Comparison of ENCODE assay signal across 9 mouse cellular contexts in the genomic region with DNA sequence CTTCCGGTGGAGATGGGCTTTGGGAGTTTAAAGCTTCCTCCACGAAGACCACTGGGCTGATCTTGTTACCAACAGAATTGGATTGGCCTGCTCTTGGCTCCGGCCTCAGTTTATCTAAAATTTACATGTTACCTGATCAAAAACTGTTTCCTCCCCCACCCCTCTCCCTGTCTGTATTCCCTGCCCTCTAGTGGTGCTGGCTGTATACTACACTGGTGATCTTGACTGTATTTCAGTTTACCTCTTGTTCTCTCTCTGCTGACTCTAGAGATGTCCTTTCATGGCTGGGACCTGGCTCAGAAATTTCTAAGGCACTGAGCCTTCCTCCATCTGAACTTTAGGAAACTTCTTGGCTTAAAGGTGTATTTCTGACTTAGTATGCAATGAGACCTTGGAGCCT. TPM values are rescaled to one million over a fixed set of nuclear protein-coding genes. Genes with fewer than 3 reads are reported as not detected.
A peak's percentile ranks its signal among the peaks of the same experiment; 100 is the strongest.
DNase-seq lines count a peak whose midpoint lies in the region; ATAC-seq and TF ChIP-seq lines count a peak whose summit lies in the region.
"Had no signal": no experiment of that assay in that cellular context is flagged by ENCODE, and none has a peak within 500 bp of the region (broad histone marks: within the 10 kb centered on the region; RNA-seq: fewer than 3 reads in every experiment).

No protein-coding gene starts in this region.

- no peak for ATAC-seq in forebrain, embryonic 15.5 days (replicated peaks)

- 5% methylated on average over 3 of the region's 3 CpGs for WGBS in liver, adult 2 months
- 9% methylated on average over 3 of the region's 3 CpGs for WGBS in forebrain, embryonic 15.5 days

- TF ChIP-seq CTCF in layer of hippocampus, adult 2 months (conservative IDR thresholded peaks at IDR 0.05) = peak; percentile 82
- TF ChIP-seq CTCF in liver, adult 2 months (IDR thresholded peaks at IDR 0.05; ENCODE audit: low read depth, low read length) = peak; percentile 60

- H3K36me3 ChIP-seq in liver, adult 2 months (ENCODE audit: control insufficient read depth, insufficient read depth, low read length) = peaks cover under 1% of the 10 kb centered on the region; the same call in 1 of the 2 replicates
- no peaks in the 10 kb centered on the region for H3K36me3 ChIP-seq in splenic B cell, adult 2 months (ENCODE audit: control insufficient read depth, insufficient read depth, low read length, poor library complexity, severe bottlenecking)
- no peaks in the 10 kb centered on the region for H3K36me3 ChIP-seq in forebrain, embryonic 15.5 days

- peaks cover 35% of the 10 kb centered on the region for H3K4me1 ChIP-seq in liver, adult 2 months (ENCODE audit: control insufficient read depth, insufficient read depth, low read length)
- peaks cover 46% of the 10 kb centered on the region for H3K4me1 ChIP-seq in forebrain, embryonic 15.5 days

- no peak for TF ChIP-seq POLR2A in liver, adult 2 months (IDR thresholded peaks at IDR 0.05; ENCODE audit: extremely low read depth, insufficient read depth, low read length)

- H3K27ac ChIP-seq in layer of hippocampus, adult 2 months = peak overlapping the region; percentile 97; the same call in 1 of the 2 replicates
- peak overlapping the region; percentile 99 for H3K27ac ChIP-seq in liver, adult 2 months (replicated peaks; ENCODE audit: insufficient read depth, low read depth, low read length)
- H3K27ac ChIP-seq in forebrain, embryonic 15.5 days (replicated peaks) = no peak overlapping the region

- H3K9me3 ChIP-seq in forebrain, embryonic 15.5 days = no peaks in the 10 kb centered on the region

- peaks cover 13% of the 10 kb centered on the region for H3K79me2 ChIP-seq in liver, adult 2 months (ENCODE audit: control insufficient read depth, insufficient read depth, low read length)

- peak; percentile 43 for DNase-seq in adrenal gland, postnatal 10 days
- no peak for DNase-seq in adrenal gland, adult 8-10 months
- no peak for DNase-seq in layer of hippocampus, adult 2 months (ENCODE audit: low spot score in 2 of 2)
- no peak for DNase-seq in layer of hippocampus, postnatal 36 days
- peak; percentile 71 for DNase-seq in c-Kit-positive CD71-positive TER-119-positive erythroid progenitor cells, embryonic 14.5 days (ENCODE audit: low spot score)
- DNase-seq in liver, adult 2 months (ENCODE audit: extremely low read depth, low read depth, low spot score) = peak; percentile 73
- peak; percentile 71 for DNase-seq in splenic B cell, adult 2 months (ENCODE audit: low read depth, low spot score)

- no peaks in the 10 kb centered on the region for H3K27me3 ChIP-seq in liver, adult 2 months (ENCODE audit: control insufficient read depth, insufficient read depth, low read length)
- H3K27me3 ChIP-seq in splenic B cell, adult 2 months (ENCODE audit: control insufficient read depth, insufficient read depth, low read length, poor library complexity, severe bottlenecking) = no peaks in the 10 kb centered on the region
- H3K27me3 ChIP-seq in forebrain, embryonic 15.5 days = no peaks in the 10 kb centered on the region

- H3K4me3 ChIP-seq in layer of hippocampus, adult 2 months = no peak overlapping the region
- H3K4me3 ChIP-seq in liver, adult 2 months (ENCODE audit: insufficient read depth, low read depth, low read length) = no peak overlapping the region
- no peak overlapping the region for H3K4me3 ChIP-seq in forebrain, embryonic 15.5 days

- no peak overlapping the region for H3K9ac ChIP-seq in liver, adult 2 months (ENCODE audit: low read depth, low read length)
- H3K9ac ChIP-seq in forebrain, embryonic 15.5 days (replicated peaks) = no peak overlapping the region

- H3K4me2 ChIP-seq in forebrain, embryonic 15.5 days (replicated peaks) = no peak overlapping the region

RNA-seq across cellular contexts. Expression of gene Tlcd2, which starts 3.3 kb away (rescaled TPM):
- total RNA-seq in adrenal gland, postnatal 10 days (2021) = 10 to 100 TPM; 20.9 to 24.6 TPM
- total RNA-seq in adrenal gland, adult 8-10 months (2022) = 10 to 100 TPM; 10.1 to 16.7 (median 13.1) TPM
- total RNA-seq in layer of hippocampus, adult 2 months (2021) = under 1 TPM in 1 of 2 experiments, not detected in 1; 0.56 TPM
- under 1 TPM; 0.40 to 0.85 TPM for total RNA-seq in layer of hippocampus, postnatal 36 days (2021)
- total RNA-seq in liver, adult 2 months (2014; rRNA removed) = 121 and 238 TPM in 2 replicates
- polyA plus RNA-seq in liver, adult 2 months (2012; rRNA removed) = 237 and 265 TPM in 2 replicates
- 0.95 and 1.3 TPM in 2 replicates for polyA plus RNA-seq in forebrain, embryonic 15.5 days (2015; fragmentation: Nextera tagmentation; extraction: Ambion mirVana)

RNA-seq across cellular contexts. Expression of gene Wdr81, which starts 3.7 kb away (rescaled TPM):
- total RNA-seq in adrenal gland, postnatal 10 days (2021) = 10 to 100 TPM; 13.0 to 15.2 TPM
- total RNA-seq in adrenal gland, adult 8-10 months (2022) = 10 to 100 TPM; 19.3 to 21.7 (median 20.2) TPM
- total RNA-seq in layer of hippocampus, adult 2 months (2021) = 10 to 100 TPM; 23.4 to 23.7 TPM
- 10 to 100 TPM; 20.6 to 22.6 TPM for total RNA-seq in layer of hippocampus, postnatal 36 days (2021)
- 14.4 and 30.4 TPM in 2 replicates for total RNA-seq in liver, adult 2 months (2014; rRNA removed)
- 20.3 and 21.5 TPM in 2 replicates for polyA plus RNA-seq in liver, adult 2 months (2012; rRNA removed)
- polyA plus RNA-seq in forebrain, embryonic 15.5 days (2015; fragmentation: Nextera tagmentation; extraction: Ambion mirVana) = 7.7 and 8.2 TPM in 2 replicates

RNA-seq across cellular contexts. Expression of gene Serpinf2, which starts 18.8 kb away (rescaled TPM):
- 100 to 1,000 TPM; 112 to 253 TPM for total RNA-seq in adrenal gland, postnatal 10 days (2021)
- total RNA-seq in adrenal gland, adult 8-10 months (2022) = under 1 TPM in 3 of 4 experiments, not detected in 1; 0.31 to 0.41 (median 0.38) TPM
- under 1 TPM; 0.38 to 0.52 TPM for total RNA-seq in layer of hippocampus, adult 2 months (2021)
- total RNA-seq in layer of hippocampus, postnatal 36 days (2021) = under 1 TPM; 0.40 to 0.50 TPM
- total RNA-seq in liver, adult 2 months (2014; rRNA removed) = 687 and 824 TPM in 2 replicates
- 1,567 and 1,654 TPM in 2 replicates for polyA plus RNA-seq in liver, adult 2 months (2012; rRNA removed)
- polyA plus RNA-seq in forebrain, embryonic 15.5 days (2015; fragmentation: Nextera tagmentation; extraction: Ambion mirVana) = 0.22 TPM in 1 of 2 replicates, not detected in the other
- total RNA-seq: heart, postnatal 14 days had no signal

RNA-seq across cellular contexts. Expression of gene Prpf8, which starts 28.4 kb away (rescaled TPM):
- total RNA-seq in adrenal gland, postnatal 10 days (2021) = 100 to 1,000 TPM; 112 to 130 TPM
- 100 to 1,000 TPM; 155 to 170 (median 167) TPM for total RNA-seq in adrenal gland, adult 8-10 months (2022)
- total RNA-seq in layer of hippocampus, adult 2 months (2021) = 100 to 1,000 TPM; 131 to 139 TPM
- 100 to 1,000 TPM; 126 to 130 TPM for total RNA-seq in layer of hippocampus, postnatal 36 days (2021)
- 72.8 and 102 TPM in 2 replicates for total RNA-seq in liver, adult 2 months (2014; rRNA removed)
- 59.4 and 63.3 TPM in 2 replicates for polyA plus RNA-seq in liver, adult 2 months (2012; rRNA removed)
- 55.0 and 58.3 TPM in 2 replicates for polyA plus RNA-seq in forebrain, embryonic 15.5 days (2015; fragmentation: Nextera tagmentation; extraction: Ambion mirVana)

RNA-seq across cellular contexts. Expression of gene Serpinf1, which starts 35.7 kb away (rescaled TPM):
- 100 to 1,000 TPM; 121 to 219 TPM for total RNA-seq in adrenal gland, postnatal 10 days (2021)
- 10 to 100 TPM in 3 of 4 experiments, 1 to 10 TPM in 1; 9.0 to 31.5 (median 14.5) TPM for total RNA-seq in adrenal gland, adult 8-10 months (2022)
- total RNA-seq in layer of hippocampus, adult 2 months (2021) = 10 to 100 TPM; 14.0 to 15.6 TPM
- 10 to 100 TPM; 12.5 to 17.0 TPM for total RNA-seq in layer of hippocampus, postnatal 36 days (2021)
- 810 and 1,243 TPM in 2 replicates for total RNA-seq in liver, adult 2 months (2014; rRNA removed)
- 891 and 972 TPM in 2 replicates for polyA plus RNA-seq in liver, adult 2 months (2012; rRNA removed)
- polyA plus RNA-seq in forebrain, embryonic 15.5 days (2015; fragmentation: Nextera tagmentation; extraction: Ambion mirVana) = 21.4 and 27.2 TPM in 2 replicates

Comparison
In these comparisons a context has a peak if more than half of its experiments do, and no peak if none do; other contexts are left out.
1. DNase-seq: peak in adrenal gland, postnatal 10 days (single experiment), c-Kit-positive CD71-positive TER-119-positive erythroid progenitor cells, embryonic 14.5 days (single experiment), liver, adult 2 months (single experiment) and splenic B cell, adult 2 months (single experiment); none in adrenal gland, adult 8-10 months (single experiment), layer of hippocampus, adult 2 months (0 of 2) and layer of hippocampus, postnatal 36 days (0 of 2).
2. RNA of gene Serpinf2, which starts 18.8 kb away (total RNA-seq): 687 to 824 TPM in liver, adult 2 months and 112 to 253 TPM in adrenal gland, postnatal 10 days; 0.38 to 0.52 TPM in layer of hippocampus, adult 2 months, 0.40 to 0.50 TPM in layer of hippocampus, postnatal 36 days and 0.31 to 0.41 TPM in adrenal gland, adult 8-10 months; every median in the first group is over 10 times any median in the second.